Mouse (Mus musculus): ENCODE data around the gene Zfp354a. TPM values are rescaled to one million over a fixed set of nuclear protein-coding genes. Genes with fewer than 3 reads are reported as not detected.

The Zfp354a gene
- total RNA-seq, 2 experiments from 2014 or later: 1.4 to 1.8 TPM

Other genes starting within 250 kb of the Zfp354a start
- gene Zfp354c, start 231.5 kb upstream of the Zfp354a start, total RNA-seq (2021): 1 to 10 TPM; 3.8 to 5.0 TPM
- gene Zfp879, start 217.7 kb upstream of the Zfp354a start, total RNA-seq (2021): 1 to 10 TPM; 1.5 to 1.6 TPM
- gene Grm6, start 208.6 kb upstream of the Zfp354a start, total RNA-seq (2021): not detected
- 1 to 10 TPM; 1.1 to 1.3 TPM for gene Zfp454, start 171.6 kb upstream of the Zfp354a start, total RNA-seq (2021)
- gene Zfp2, start 143.1 kb upstream of the Zfp354a start, total RNA-seq (2021): 1 to 10 TPM; 3.1 TPM
- 1 to 10 TPM; 1.4 TPM for gene Zfp354b, start 127.6 kb upstream of the Zfp354a start, total RNA-seq (2021)
- gene 4933414I15Rik, start 115.5 kb upstream of the Zfp354a start, total RNA-seq (2021): not detected
- gene Prop1, start 105.5 kb upstream of the Zfp354a start, total RNA-seq (2021): not detected
- gene Olfr1378, start 92.7 kb upstream of the Zfp354a start, total RNA-seq (2021): not detected
- gene Olfr1377, start 77.3 kb upstream of the Zfp354a start, total RNA-seq (2021): not detected
- gene Olfr51, start 55.7 kb upstream of the Zfp354a start, total RNA-seq (2021): not detected
- not detected for gene Olfr54, start 45.0 kb upstream of the Zfp354a start, total RNA-seq (2021)
- not detected for gene Olfr1375, start 11.1 kb upstream of the Zfp354a start, total RNA-seq (2021)
- gene Gm12569, start 161.2 kb downstream of the Zfp354a start, total RNA-seq (2021): not detected
- gene Clk4, start 202.5 kb downstream of the Zfp354a start, total RNA-seq (2021): 10 to 100 TPM; 40.5 to 45.4 TPM
- gene BC049762, start 203.8 kb downstream of the Zfp354a start, total RNA-seq (2021): under 1 TPM in 1 of 2 experiments, not detected in 1; 0.47 TPM
- gene Col23a1, start 230.7 kb downstream of the Zfp354a start, total RNA-seq (2021): 1 to 10 TPM; 1.3 to 1.4 TPM